Mouse (Mus musculus) liver, embryonic 12.5 days (tissue): ENCODE results near the gene Cnksr1. TPM values are rescaled to one million over a fixed set of nuclear protein-coding genes. Genes with fewer than 3 reads are reported as not detected.
A peak's percentile ranks its signal among the peaks of the same experiment; 100 is the strongest.

Experiments
- ATAC-seq: fragments of 200-750 bp; cut with Nextera tagmentation; 2 replicates; pipeline ENCODE4 v1.8.0; 2017; ENCODE audit warnings: moderate number of reproducible peaks, mild to moderate bottlenecking, moderate library complexity
- H3K27ac ChIP-seq: fragments of 300-500 bp; sonication (generic); 2 replicates; pipeline ENCODE4 v1.5.1; 2016; ENCODE audit warnings: mild to moderate bottlenecking
- H3K27me3 ChIP-seq: fragments of 300-500 bp; sonication (generic); replicated peaks from 2 replicates; pipeline ENCODE4 v1.6.1; 2016; ENCODE audit warnings: mild to moderate bottlenecking, moderate library complexity
- H3K36me3 ChIP-seq: fragments of 300-500 bp; sonication (generic); 2 replicates; pipeline ENCODE4 v1.6.1; 2016; ENCODE audit warnings: mild to moderate bottlenecking, moderate library complexity
- H3K4me1 ChIP-seq: fragments of 300-500 bp; sonication (generic); 2 replicates; pipeline ENCODE4 v1.6.1; 2016
- H3K4me2 ChIP-seq: fragments of 300-500 bp; sonication (generic); 2 replicates; pipeline ENCODE4 v1.6.1; 2016; ENCODE audit warnings: mild to moderate bottlenecking, moderate library complexity
- H3K4me3 ChIP-seq: fragments of 300-500 bp; sonication (generic); 2 replicates; pipeline ENCODE4 v1.5.1; 2016; ENCODE audit warnings: mild to moderate bottlenecking, moderate library complexity
- H3K9ac ChIP-seq: fragments of 300-500 bp; sonication (generic); 2 replicates; pipeline ENCODE4 v1.6.1; 2016; ENCODE audit warnings: mild to moderate bottlenecking, moderate library complexity
- H3K9me3 ChIP-seq: fragments of 300-500 bp; sonication (generic); replicated peaks from 2 replicates; pipeline ENCODE4 v1.6.1; 2016; ENCODE audit warnings: mild to moderate bottlenecking, moderate library complexity
- WGBS: fragments of 180-500 bp; shearing (Covaris S2); methylation state at CpG from one replicate; pipeline ENCODE4 v1.1.7; 2016; ENCODE audit not compliant: insufficient replicate concordance; 5-methylcytosine and 5-hydroxymethylcytosine counted together
- polyA plus RNA-seq: library from polyadenylated mRNA; unstranded; fragments of >200 nt; fragmentation: Nextera tagmentation; extraction: Ambion mirVana; gene quantifications from 2 replicates; pipeline ENCODE4 v1.2.1, GENCODE M21; 2016

Gene Cnksr1
- polyA plus RNA-seq, 1 experiment from 2014 or later: 0.19 TPM

DNA sequence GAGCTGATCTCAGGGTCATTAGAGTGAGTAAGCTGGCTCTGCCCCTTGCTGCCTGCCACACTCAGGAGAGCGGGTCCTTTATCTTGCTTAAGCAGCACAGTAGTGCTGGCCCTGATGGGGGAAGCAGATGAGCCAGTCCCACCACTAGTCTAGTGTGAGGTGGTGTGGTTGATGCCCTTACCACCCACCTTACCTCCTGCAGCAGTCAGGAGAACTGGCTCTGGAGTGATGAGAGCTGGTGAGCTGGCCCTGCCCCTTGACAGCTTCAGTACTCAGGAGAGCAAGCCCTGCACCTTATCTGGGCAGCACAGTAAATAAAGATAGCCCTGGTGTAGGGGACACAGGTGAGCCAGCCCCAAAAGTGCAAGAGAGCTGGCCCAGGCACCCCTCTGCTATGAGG lies 57.1 kb downstream of the Cnksr1 start:
- H3K36me3 ChIP-seq: peaks cover 19% of the 10 kb centered on the region
- peaks cover 77% of the 10 kb centered on the region for H3K4me1 ChIP-seq
- peak overlapping the region; percentile 85 for H3K27ac ChIP-seq
- WGBS: 29% methylated on average over 1 of the region's 1 CpGs
- no peaks in the 10 kb centered on the region for H3K9me3 ChIP-seq
- H3K4me3 ChIP-seq: peak overlapping the region; percentile 15
- H3K9ac ChIP-seq: peak overlapping the region; percentile 50
- peak; percentile 88 for ATAC-seq
- H3K27me3 ChIP-seq: no peaks in the 10 kb centered on the region
- peak overlapping the region; percentile 56 for H3K4me2 ChIP-seq

Other genes starting within 250 kb of the Cnksr1 start
- gene Dhdds, start 237.5 kb downstream of the Cnksr1 start, polyA plus RNA-seq: 24.5 and 25.6 TPM in 2 replicates
- gene Lin28a, start 219.6 kb downstream of the Cnksr1 start, polyA plus RNA-seq: 4.2 and 5.8 TPM in 2 replicates
- not detected in 2 replicates for gene Zfp683, start 184.6 kb downstream of the Cnksr1 start, polyA plus RNA-seq
- 0.71 and 0.82 TPM in 2 replicates for gene Crybg2, start 177.6 kb downstream of the Cnksr1 start, polyA plus RNA-seq
- gene Cd52, start 143.3 kb downstream of the Cnksr1 start, polyA plus RNA-seq: 18.5 and 21.5 TPM in 2 replicates
- gene Ubxn11, start 135.8 kb downstream of the Cnksr1 start, polyA plus RNA-seq: 3.4 and 3.7 TPM in 2 replicates
- gene Sh3bgrl3, start 109.6 kb downstream of the Cnksr1 start, polyA plus RNA-seq: 187 and 205 TPM in 2 replicates
- 37.5 and 38.0 TPM in 2 replicates for gene Cep85, start 51.3 kb downstream of the Cnksr1 start, polyA plus RNA-seq
- not detected in 2 replicates for gene Gm7534, start 35.4 kb downstream of the Cnksr1 start, polyA plus RNA-seq
- not detected in 2 replicates for gene Catsper4, start 11.0 kb downstream of the Cnksr1 start, polyA plus RNA-seq
- gene E130218I03Rik, start 5.3 kb upstream of the Cnksr1 start, polyA plus RNA-seq: 0.30 and 0.48 TPM in 2 replicates
- 15.7 and 16.5 TPM in 2 replicates for gene Zfp593, start 7.2 kb upstream of the Cnksr1 start, polyA plus RNA-seq
- gene Gm30191, start 8.5 kb upstream of the Cnksr1 start, polyA plus RNA-seq: not detected in 2 replicates
- 1.5 and 1.8 TPM in 2 replicates for gene Grrp1, start 15.7 kb upstream of the Cnksr1 start, polyA plus RNA-seq
- gene Pdik1l, start 49.5 kb upstream of the Cnksr1 start, polyA plus RNA-seq: 14.9 and 16.4 TPM in 2 replicates
- gene Trim63, start 76.7 kb upstream of the Cnksr1 start, polyA plus RNA-seq: 0.20 and 0.23 TPM in 2 replicates
- not detected in 2 replicates for gene Slc30a2, start 104.8 kb upstream of the Cnksr1 start, polyA plus RNA-seq
- 0.25 and 0.36 TPM in 2 replicates for gene Extl1, start 145.5 kb upstream of the Cnksr1 start, polyA plus RNA-seq
- 4.7 and 5.2 TPM in 2 replicates for gene Pafah2, start 157.9 kb upstream of the Cnksr1 start, polyA plus RNA-seq
- gene Stmn1, start 229.9 kb upstream of the Cnksr1 start, polyA plus RNA-seq: 558 and 570 TPM in 2 replicates